Mouse (Mus musculus) lung, embryonic 16.5 days (tissue): Measurements from ENCODE around the gene Slc38a6. TPM values are rescaled to one million over a fixed set of nuclear protein-coding genes. Genes with fewer than 3 reads are reported as not detected.

Experiments used
- ATAC-seq: fragments of 200-750 bp; cut with Nextera tagmentation; 2 replicates; pipeline ENCODE4 v1.8.0; 2017; ENCODE audit warnings: low read depth, mild to moderate bottlenecking, moderate library complexity
- H3K27ac ChIP-seq: fragments of 300-500 bp; sonication (generic); 2 replicates; pipeline ENCODE4 v1.5.1; 2014; ENCODE audit warnings: mild to moderate bottlenecking, control low read depth, low read length
- H3K27me3 ChIP-seq: fragments of 300-500 bp; sonication (generic); 2 replicates; pipeline ENCODE4 v1.6.1; 2014; ENCODE audit warnings: low read depth, low read length, mixed read lengths; ENCODE audit not compliant: control insufficient read depth, insufficient read depth
- H3K36me3 ChIP-seq: fragments of 300-500 bp; sonication (generic); 2 replicates; pipeline ENCODE4 v1.6.1; 2014; ENCODE audit warnings: low read length; ENCODE audit not compliant: control insufficient read depth, insufficient read depth
- H3K4me1 ChIP-seq: fragments of 300-500 bp; sonication (generic); replicated peaks from 2 replicates; pipeline ENCODE4 v1.6.1; 2014; ENCODE audit warnings: low read length, mixed read lengths; ENCODE audit not compliant: control insufficient read depth, insufficient read depth
- H3K4me2 ChIP-seq: fragments of 300-500 bp; sonication (generic); 2 replicates; pipeline ENCODE4 v1.6.1; 2014; ENCODE audit warnings: low read depth, low read length, control low read depth
- H3K4me3 ChIP-seq: fragments of 300-500 bp; sonication (generic); 2 replicates; pipeline ENCODE4 v1.5.1; 2014; ENCODE audit warnings: mild to moderate bottlenecking, low read length, control low read depth
- H3K9ac ChIP-seq: fragments of 300-500 bp; sonication (generic); 2 replicates; pipeline ENCODE4 v1.6.1; 2014; ENCODE audit warnings: low read length, control low read depth
- H3K9me3 ChIP-seq: fragments of 300-500 bp; sonication (generic); 2 replicates; pipeline ENCODE4 v1.6.1; 2016; ENCODE audit warnings: low read length; ENCODE audit not compliant: control insufficient read depth
- whole genome bisulfite sequencing: fragments of 180-500 bp; shearing (Covaris S2); extraction: QIAGEN DNeasy Blood & Tissue Kit; methylation state at CpG from one replicate; pipeline ENCODE4 v1.1.7; 2014; 5-methylcytosine and 5-hydroxymethylcytosine counted together
- polyA plus RNA-seq: library from polyadenylated mRNA; unstranded; fragments of >200 nt; fragmentation: Nextera tagmentation; extraction: Ambion mirVana; gene quantifications from 2 replicates; pipeline ENCODE4 v1.2.1, GENCODE M21; 2015

Gene Slc38a6
- polyA plus RNA-seq, 1 experiment from 2014 or later, result 8.9 TPM

DNA sequence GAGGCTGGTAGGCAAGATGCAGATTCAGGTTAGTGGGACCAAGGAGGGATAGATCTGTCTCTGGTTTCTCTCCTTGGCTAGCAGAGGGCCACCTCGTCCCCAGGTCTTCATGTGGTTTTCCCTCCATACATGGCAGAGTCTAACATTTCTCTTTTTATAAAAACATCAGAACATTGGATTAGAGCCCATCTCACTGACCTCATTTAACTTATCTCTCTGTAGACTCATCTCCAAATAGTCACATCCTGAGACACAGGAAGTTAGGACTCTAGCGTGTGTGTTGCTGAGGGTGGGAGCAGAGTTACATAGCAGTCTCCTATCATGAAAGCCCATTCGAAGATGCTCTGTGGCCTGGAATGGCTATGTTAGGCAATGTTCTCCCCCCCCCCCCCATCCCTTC lies 97.3 kb downstream of the Slc38a6 start:
- H3K4me2 ChIP-seq, result no peak overlapping the region
- H3K9ac ChIP-seq, result no peak overlapping the region
- H3K9me3 ChIP-seq, result no peaks in the 10 kb centered on the region
- H3K36me3 ChIP-seq, result no peaks in the 10 kb centered on the region
- no peak for ATAC-seq
- H3K27me3 ChIP-seq, result no peaks in the 10 kb centered on the region
- H3K4me3 ChIP-seq, result no peak overlapping the region
- 68% methylated on average over 3 of the region's 3 CpGs for WGBS
- H3K27ac ChIP-seq, result no peak overlapping the region
- peaks cover 3% of the 10 kb centered on the region; the same call in 1 of the 2 replicates for H3K4me1 ChIP-seq

DNA sequence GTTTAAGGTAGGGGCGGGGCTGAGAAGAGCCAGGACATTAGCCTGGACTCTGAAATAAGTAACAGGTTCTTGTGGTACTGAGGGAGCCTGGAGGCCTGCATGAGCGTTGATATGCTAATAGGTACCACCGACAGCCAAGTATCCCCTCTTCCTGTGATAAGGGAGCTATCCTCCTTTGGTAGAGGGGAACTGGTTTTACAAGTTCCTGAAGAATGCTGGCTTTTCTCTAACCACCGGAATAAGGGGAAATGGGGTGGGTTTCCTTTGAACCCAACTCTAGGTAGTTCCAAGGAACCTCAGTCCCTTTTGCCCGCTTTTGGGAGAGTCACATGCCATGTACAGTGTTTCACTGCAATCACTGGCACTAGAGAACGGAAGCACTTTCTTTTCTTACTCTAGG lies 98.2 kb downstream of the Slc38a6 start:
- H3K27me3 ChIP-seq, result no peaks in the 10 kb centered on the region
- H3K4me2 ChIP-seq, result no peak overlapping the region
- no peaks in the 10 kb centered on the region for H3K36me3 ChIP-seq
- ATAC-seq, result peak; percentile 36; the same call in 1 of the 2 replicates
- H3K4me1 ChIP-seq, result peaks cover 3% of the 10 kb centered on the region; the same call in 1 of the 2 replicates
- H3K9ac ChIP-seq, result no peak overlapping the region
- WGBS, result 47% methylated on average over 6 of the region's 6 CpGs
- no peak overlapping the region for H3K27ac ChIP-seq
- H3K9me3 ChIP-seq, result no peaks in the 10 kb centered on the region
- H3K4me3 ChIP-seq, result no peak overlapping the region

DNA sequence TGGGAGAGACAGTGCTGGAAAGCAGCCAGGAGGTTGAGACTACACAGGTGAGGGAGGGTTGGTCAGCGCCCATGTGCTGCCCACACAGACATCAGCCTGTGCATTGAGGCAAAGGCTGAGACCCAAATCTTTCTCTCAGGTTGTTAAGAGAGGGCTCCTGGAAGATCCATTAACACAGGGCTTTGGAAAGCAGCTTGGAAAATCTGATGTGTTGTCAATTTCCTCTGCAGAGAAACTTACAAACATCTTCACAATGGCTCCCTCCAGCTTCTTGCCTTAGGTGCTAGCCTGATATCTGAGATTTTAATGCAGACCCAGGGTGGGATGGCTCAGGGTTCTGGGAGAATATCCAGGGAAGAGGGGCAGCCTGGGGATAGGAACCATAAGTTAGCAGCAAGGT lies 105.9 kb downstream of the Slc38a6 start:
- WGBS, result 82% methylated on average over 1 of the region's 1 CpGs
- ATAC-seq, result no peak

DNA sequence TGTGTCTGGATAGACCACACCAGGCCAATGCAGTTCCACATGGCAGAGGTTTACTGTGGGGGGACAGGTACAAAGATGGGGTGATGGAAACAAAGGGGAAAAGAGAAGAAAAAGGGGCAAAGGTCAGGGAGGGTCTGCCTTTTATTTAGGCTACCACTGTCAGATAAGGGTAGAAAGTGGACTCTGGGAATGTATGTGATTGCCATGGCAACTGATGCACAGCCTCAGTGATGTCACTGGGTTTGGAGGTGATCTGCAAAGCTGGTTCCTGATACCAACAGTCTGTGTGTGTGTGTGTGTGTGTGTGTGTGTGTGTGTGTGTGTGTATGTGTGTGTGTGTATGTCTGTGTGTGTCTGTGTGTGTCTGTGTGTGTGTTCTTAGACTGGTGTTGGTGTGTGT lies 106.4 kb downstream of the Slc38a6 start:
- H3K27ac ChIP-seq, result no peak overlapping the region
- no peaks in the 10 kb centered on the region for H3K36me3 ChIP-seq
- H3K9ac ChIP-seq, result no peak overlapping the region
- H3K4me1 ChIP-seq, result no peaks in the 10 kb centered on the region
- ATAC-seq, result no peak
- no peak overlapping the region for H3K4me2 ChIP-seq
- H3K4me3 ChIP-seq, result no peak overlapping the region
- H3K9me3 ChIP-seq, result no peaks in the 10 kb centered on the region
- H3K27me3 ChIP-seq, result no peaks in the 10 kb centered on the region

More for the DNA sequence above, 105.9 kb downstream of the Slc38a6 start:
- Histone ChIP-seq H3K36me3 (no peaks in the 10 kb centered on the region), H3K4me3 (no peak overlapping the region), H3K9ac (no peak overlapping the region), H3K9me3 (no peaks in the 10 kb centered on the region), H3K27me3 (no peaks in the 10 kb centered on the region), H3K4me2 (no peak overlapping the region), H3K4me1 (no peaks in the 10 kb centered on the region), H3K27ac (no peak overlapping the region)

DNA sequence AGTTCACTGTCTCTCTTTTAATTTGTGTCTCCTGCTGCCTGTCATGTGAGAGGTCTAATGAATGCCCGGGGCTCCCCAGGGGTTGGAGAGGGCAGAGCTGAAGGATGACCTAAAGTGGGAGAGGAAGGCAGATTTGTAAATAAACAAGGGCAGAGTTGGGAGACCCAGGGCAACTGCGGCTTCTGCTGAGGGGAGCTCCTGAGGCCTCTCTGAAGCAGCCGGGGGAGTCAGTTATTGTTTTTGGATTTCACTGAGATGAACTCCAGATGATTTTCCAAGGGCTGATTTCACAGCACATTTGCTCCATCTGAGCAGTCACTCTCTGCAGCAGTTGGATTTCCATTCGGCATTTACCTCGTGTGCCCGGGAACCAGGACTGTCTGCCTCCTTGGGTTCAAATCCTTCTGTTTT lies 107.3 kb downstream of the Slc38a6 start:
- Histone ChIP-seq H3K9me3 (no peaks in the 10 kb centered on the region), H3K27ac (no peak overlapping the region)
- 33% methylated on average over 6 of the region's 6 CpGs for WGBS

DNA sequence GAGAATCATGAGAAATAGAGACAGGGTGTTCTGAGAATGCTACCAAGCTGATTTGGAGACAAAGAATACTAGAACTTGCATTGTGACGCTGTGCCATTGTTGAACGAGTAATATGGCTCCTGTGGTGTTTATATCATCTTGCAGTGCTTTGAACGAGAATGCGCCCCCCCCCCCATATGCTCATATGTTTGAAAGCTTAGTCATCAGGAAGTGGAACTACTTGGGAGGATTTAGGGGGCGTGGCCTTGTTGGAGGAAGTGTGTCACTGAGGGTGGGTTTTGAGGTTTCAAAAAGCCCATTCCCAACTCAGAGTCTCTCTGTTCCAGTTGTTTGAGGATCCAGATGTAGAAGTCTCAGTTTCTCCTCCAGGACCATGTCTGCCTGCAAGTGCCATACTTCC lies 108.0 kb downstream of the Slc38a6 start:
- H3K4me1 ChIP-seq, result no peaks in the 10 kb centered on the region
- no peak overlapping the region for H3K27ac ChIP-seq
- H3K4me2 ChIP-seq, result no peak overlapping the region
- no peak for ATAC-seq
- H3K27me3 ChIP-seq, result no peaks in the 10 kb centered on the region
- H3K36me3 ChIP-seq, result no peaks in the 10 kb centered on the region
- no peak overlapping the region for H3K9ac ChIP-seq
- 76% methylated on average over 5 of the region's 5 CpGs for WGBS
- H3K9me3 ChIP-seq, result no peaks in the 10 kb centered on the region
- no peak overlapping the region for H3K4me3 ChIP-seq

More for the DNA sequence above, 107.3 kb downstream of the Slc38a6 start:
- no peak overlapping the region for H3K9ac ChIP-seq
- H3K4me1 ChIP-seq, result no peaks in the 10 kb centered on the region
- H3K4me2 ChIP-seq, result no peak overlapping the region
- no peak overlapping the region for H3K4me3 ChIP-seq
- no peak for ATAC-seq
- H3K36me3 ChIP-seq, result no peaks in the 10 kb centered on the region
- H3K27me3 ChIP-seq, result no peaks in the 10 kb centered on the region

DNA sequence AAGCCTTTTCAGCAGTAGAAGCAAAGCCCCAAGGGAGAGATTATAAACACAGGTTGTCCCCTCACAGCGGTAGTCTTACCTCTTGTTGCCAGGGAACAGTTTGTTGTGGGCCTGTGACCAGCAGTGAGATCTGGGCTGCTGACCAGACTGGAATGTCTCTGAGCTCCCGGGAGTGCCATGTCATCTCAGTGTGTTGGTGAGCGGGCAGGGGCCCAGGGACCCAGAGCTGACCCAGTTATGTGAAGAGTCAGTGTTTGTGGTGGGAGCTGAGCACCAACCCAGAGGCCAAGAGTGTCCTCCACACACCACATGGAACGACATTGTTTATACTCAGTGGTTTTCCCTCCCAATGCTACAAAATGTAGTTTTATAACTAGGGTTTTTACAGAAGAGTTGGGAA lies 112.8 kb downstream of the Slc38a6 start:
- no peaks in the 10 kb centered on the region for H3K27me3 ChIP-seq
- no peak overlapping the region for H3K27ac ChIP-seq
- ATAC-seq, result no peak
- no peak overlapping the region for H3K9ac ChIP-seq
- H3K36me3 ChIP-seq, result no peaks in the 10 kb centered on the region
- no peaks in the 10 kb centered on the region for H3K4me1 ChIP-seq
- H3K9me3 ChIP-seq, result no peaks in the 10 kb centered on the region
- no peak overlapping the region for H3K4me3 ChIP-seq
- WGBS, result 30% methylated on average over 4 of the region's 4 CpGs
- H3K4me2 ChIP-seq, result no peak overlapping the region

DNA sequence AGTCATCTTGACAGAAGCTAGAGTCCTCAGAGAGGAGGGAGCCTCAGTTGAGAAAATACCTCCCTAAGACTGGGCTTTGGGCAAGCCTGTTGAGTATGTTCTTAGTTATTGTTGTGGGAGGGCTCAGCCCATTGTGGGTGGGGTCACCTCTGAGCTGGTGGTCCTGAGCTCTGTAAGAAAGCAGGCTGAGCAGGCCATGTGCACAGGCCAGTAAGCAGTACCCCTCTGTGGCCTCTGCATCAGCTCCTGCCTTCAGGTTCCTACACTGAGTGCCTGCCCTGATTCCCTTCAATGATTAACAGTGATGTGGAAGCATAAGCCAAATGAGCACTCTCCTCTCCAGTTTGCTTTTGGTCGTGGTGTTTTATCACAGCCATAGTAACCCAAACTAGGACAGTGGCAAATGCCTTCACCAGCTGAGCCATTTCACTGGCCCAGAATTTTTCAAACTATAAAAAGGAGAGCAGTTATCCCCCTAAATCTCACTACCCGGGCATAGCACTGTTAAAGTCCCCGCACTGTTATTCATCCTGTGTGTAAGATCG lies 114.0 kb downstream of the Slc38a6 start:
- WGBS, result 69% methylated on average over 4 of the region's 4 CpGs
- Histone ChIP-seq H3K4me3 (no peak overlapping the region), H3K27ac (no peak overlapping the region), H3K4me2 (no peak overlapping the region), H3K9me3 (no peaks in the 10 kb centered on the region), H3K36me3 (no peaks in the 10 kb centered on the region), H3K4me1 (no peaks in the 10 kb centered on the region), H3K27me3 (no peaks in the 10 kb centered on the region), H3K9ac (no peak overlapping the region)
- ATAC-seq, result no peak

DNA sequence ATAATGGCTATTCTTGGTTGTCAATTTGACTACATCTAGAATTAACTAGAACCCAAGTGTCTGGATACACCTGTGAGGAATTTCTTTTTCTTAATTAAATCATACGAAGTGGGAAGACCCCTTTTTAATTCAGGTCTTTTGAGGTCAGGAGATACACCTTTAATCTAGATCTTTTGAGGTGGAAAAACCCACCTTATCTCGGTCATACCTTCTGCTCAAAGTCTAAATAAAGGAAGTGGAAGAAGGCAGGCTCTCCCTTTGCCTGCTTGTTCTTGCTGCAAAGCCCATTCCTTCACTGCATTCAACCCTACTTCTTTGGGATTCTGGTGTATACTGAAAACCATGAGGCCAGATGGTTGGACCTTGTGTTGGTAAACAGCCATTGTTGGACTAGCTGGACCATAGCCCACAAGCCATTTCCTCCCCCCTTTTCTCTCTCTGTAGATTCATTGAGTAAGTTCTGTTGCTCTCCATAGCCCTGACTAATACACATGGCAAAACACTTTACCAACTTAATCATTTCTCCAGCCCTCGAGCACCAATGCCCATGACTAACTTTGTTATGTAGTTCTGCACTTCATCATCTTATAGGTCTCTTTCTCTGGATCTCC lies 115.0 kb downstream of the Slc38a6 start:
- Histone ChIP-seq H3K36me3 (no peaks in the 10 kb centered on the region), H3K27me3 (no peaks in the 10 kb centered on the region), H3K9me3 (no peaks in the 10 kb centered on the region), H3K4me3 (no peak overlapping the region), H3K4me2 (no peak overlapping the region), H3K9ac (no peak overlapping the region), H3K4me1 (no peaks in the 10 kb centered on the region), H3K27ac (no peak overlapping the region)
- WGBS, result 71% methylated on average over 3 of the region's 3 CpGs
- ATAC-seq, result no peak
